Mouse (Mus musculus) brain, adult 2 months (tissue): ENCODE data around the gene Mgrn1.
A peak's percentile ranks its signal among the peaks of the same experiment; 100 is the strongest.

Source experiments
- DNase-seq: peaks from one replicate; pipeline ENCODE4 v3.0.0; 2011; ENCODE audit warnings: low read depth, low spot score

The Mgrn1 gene

GRCm38 (mm10) chr16:4878192-4878885 lies 7.7 kb upstream of the Mgrn1 start:
- no peak for DNase-seq

- DNase-seq: peak; percentile 74
Observed at GRCm38 (mm10) chr16:4879101-4879707, 6.8 kb upstream of the Mgrn1 start.

- DNase-seq: peak; percentile 96
Observed at GRCm38 (mm10) chr16:4879708-4880124, 6.3 kb upstream of the Mgrn1 start.

- DNase-seq: peak; percentile 100
Observed at GRCm38 (mm10) chr16:4880136-4880825, 5.8 kb upstream of the Mgrn1 start, which contains the start of gene Ubald1. TSS of gene Ubald1 (minus strand) at chr16:4880315.

GRCm38 (mm10) chr16:4881400-4882351 lies 4.4 kb upstream of the Mgrn1 start:
- peak; percentile 59 for DNase-seq

- DNase-seq: no peak
Observed at GRCm38 (mm10) chr16:4884930-4885329, 1.1 kb upstream of the Mgrn1 start.

- no peak for DNase-seq
Observed at GRCm38 (mm10) chr16:4886690-4887020, 606 bp downstream of the Mgrn1 start.

- DNase-seq: no peak
Observed at GRCm38 (mm10) chr16:4890201-4890709, 4.2 kb downstream of the Mgrn1 start.

- DNase-seq: no peak
Observed at GRCm38 (mm10) chr16:4892171-4892570, 6.1 kb downstream of the Mgrn1 start.

- no peak for DNase-seq
Observed at GRCm38 (mm10) chr16:4894201-4894908, 8.3 kb downstream of the Mgrn1 start.

- DNase-seq: peak; percentile 62
Observed at GRCm38 (mm10) chr16:4896249-4897027, 10.4 kb downstream of the Mgrn1 start.

GRCm38 (mm10) chr16:4897146-4897730 lies 11.2 kb downstream of the Mgrn1 start:
- no peak for DNase-seq

- no peak for DNase-seq
Observed at GRCm38 (mm10) chr16:4898881-4899280, 12.8 kb downstream of the Mgrn1 start.

GRCm38 (mm10) chr16:4899711-4900110 lies 13.7 kb downstream of the Mgrn1 start:
- no peak for DNase-seq

- DNase-seq: no peak
Observed at GRCm38 (mm10) chr16:4901167-4901566, 15.1 kb downstream of the Mgrn1 start.

- no peak for DNase-seq
Observed at GRCm38 (mm10) chr16:4902390-4902789, 16.3 kb downstream of the Mgrn1 start.

- DNase-seq: no peak
Observed at GRCm38 (mm10) chr16:4903491-4904102, 17.5 kb downstream of the Mgrn1 start.

GRCm38 (mm10) chr16:4904878-4905277 lies 18.8 kb downstream of the Mgrn1 start:
- no peak for DNase-seq

- no peak for DNase-seq
Observed at GRCm38 (mm10) chr16:4905591-4905990, 19.5 kb downstream of the Mgrn1 start.
